Mouse (Mus musculus): ENCODE measurements around the gene Trmt5. TPM values are rescaled to one million over a fixed set of nuclear protein-coding genes. Genes with fewer than 3 reads are reported as not detected.

The Trmt5 gene
- polyA plus RNA-seq (2014; fragmentation: Nextera tagmentation; extraction: Ambion mirVana) = 18.3 and 23.2 TPM in 2 replicates

- H3K27me3 ChIP-seq (ENCODE audit: control insufficient read depth, insufficient read depth, low read length) = no peaks in the 10 kb centered on the region
- under 1% methylated on average over 53 of the region's 53 CpGs for WGBS
- DNase-seq (ENCODE audit: low spot score, missing footprints) (peak; percentile 98), ATAC-seq (ENCODE audit: low FRiP score) (peak; percentile 97)
- peak within 1 kb of the TSS; percentile 81 for H3K27ac ChIP-seq (ENCODE audit: low read depth, low read length)
- no peaks in the 10 kb centered on the region for H3K9me3 ChIP-seq (ENCODE audit: control insufficient read depth, low read length)
- peak within 1 kb of the TSS; percentile 85 for H3K9ac ChIP-seq (ENCODE audit: low read length)
- peak within 1 kb of the TSS; percentile 72 for H3K4me3 ChIP-seq (ENCODE audit: low read depth, low read length)
- peaks cover 9% of the 10 kb centered on the region; the same call in 1 of the 2 replicates for H3K36me3 ChIP-seq (ENCODE audit: control insufficient read depth, insufficient read depth, low read length)
- peaks cover 4% of the 10 kb centered on the region; the same call in 1 of the 2 replicates for H3K4me1 ChIP-seq (ENCODE audit: control insufficient read depth, insufficient read depth, low read length)
- peak within 1 kb of the TSS; percentile 72 for H3K4me2 ChIP-seq
Measured at GRCm38 (mm10) chr12:73286287-73287092, at the start of gene Trmt5, which contains the start of gene Slc38a6. Gene Trmt5, minus strand, starts transcription at chr12:73286710. Gene Slc38a6, plus strand, starts transcription at chr12:73286779.

GRCm38 (mm10) chr12:73334051-73334551 lies 47.6 kb upstream of the Trmt5 start:
- WGBS = 79% methylated on average over 8 of the region's 8 CpGs

DNA sequence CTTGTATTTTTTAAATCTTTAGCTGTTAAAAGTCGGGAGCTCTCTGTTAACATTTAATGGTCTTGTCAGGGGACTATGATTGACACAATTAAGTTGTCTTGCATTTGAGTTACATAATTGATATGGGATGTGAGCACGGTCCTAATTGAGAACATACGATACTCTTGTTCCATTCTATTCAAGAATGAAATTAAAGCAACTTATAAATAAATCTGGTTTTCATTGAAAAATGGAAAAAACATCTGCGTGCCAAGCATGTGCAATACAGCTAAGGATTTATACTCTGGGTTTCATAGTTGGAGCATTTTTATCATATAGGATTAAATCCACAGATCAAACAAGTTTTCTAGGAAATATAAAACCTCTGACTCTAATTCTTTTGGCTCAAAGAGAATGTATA lies 46.2 kb upstream of the Trmt5 start:
- 82% methylated on average over 4 of the region's 4 CpGs for WGBS
- H3K9me3 ChIP-seq (ENCODE audit: control insufficient read depth, low read length) = no peaks in the 10 kb centered on the region
- H3K4me2 ChIP-seq = no peak overlapping the region
- H3K4me3 ChIP-seq (ENCODE audit: low read depth, low read length) = no peak overlapping the region
- ATAC-seq (ENCODE audit: low FRiP score) (no peak), DNase-seq (ENCODE audit: low spot score, missing footprints) (no peak)
- no peak overlapping the region for H3K9ac ChIP-seq (ENCODE audit: low read length)
- no peaks in the 10 kb centered on the region for H3K4me1 ChIP-seq (ENCODE audit: control insufficient read depth, insufficient read depth, low read length)
- H3K36me3 ChIP-seq (ENCODE audit: control insufficient read depth, insufficient read depth, low read length) = no peaks in the 10 kb centered on the region
- no peaks in the 10 kb centered on the region for H3K27me3 ChIP-seq (ENCODE audit: control insufficient read depth, insufficient read depth, low read length)
- no peak overlapping the region for H3K27ac ChIP-seq (ENCODE audit: low read depth, low read length)

More at GRCm38 (mm10) chr12:73334051-73334551, 47.6 kb upstream of the Trmt5 start:
- ATAC-seq (ENCODE audit: low FRiP score) (no peak), DNase-seq (ENCODE audit: low spot score, missing footprints) (no peak)
- no peaks in the 10 kb centered on the region for H3K4me1 ChIP-seq (ENCODE audit: control insufficient read depth, insufficient read depth, low read length)
- no peaks in the 10 kb centered on the region for H3K9me3 ChIP-seq (ENCODE audit: control insufficient read depth, low read length)
- no peak overlapping the region for H3K4me2 ChIP-seq
- H3K27me3 ChIP-seq (ENCODE audit: control insufficient read depth, insufficient read depth, low read length) = no peaks in the 10 kb centered on the region; the same call in 1 of the 2 replicates
- no peak overlapping the region for H3K4me3 ChIP-seq (ENCODE audit: low read depth, low read length)
- H3K27ac ChIP-seq (ENCODE audit: low read depth, low read length) = no peak overlapping the region
- H3K36me3 ChIP-seq (ENCODE audit: control insufficient read depth, insufficient read depth, low read length) = no peaks in the 10 kb centered on the region
- H3K9ac ChIP-seq (ENCODE audit: low read length) = no peak overlapping the region

DNA sequence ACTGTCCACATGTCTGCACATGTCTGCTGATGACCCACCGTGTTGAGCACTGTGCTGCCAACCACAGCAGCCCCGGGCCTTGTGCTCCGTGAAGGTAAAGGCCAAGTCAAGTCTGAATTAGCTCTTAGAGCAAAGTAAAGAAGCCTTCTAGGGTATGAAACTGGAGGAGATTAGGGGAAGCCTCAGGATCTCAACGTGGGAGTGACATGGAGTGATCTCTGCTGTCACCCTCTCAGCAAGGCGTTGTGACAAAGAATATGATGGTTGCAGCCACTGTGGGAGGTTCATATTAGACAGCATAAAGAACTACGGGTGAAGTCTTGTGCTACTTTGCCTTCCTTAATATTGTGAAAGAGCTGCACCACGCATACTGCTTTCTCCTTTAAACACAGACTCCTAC lies 43.7 kb upstream of the Trmt5 start:
- Histone ChIP-seq H3K4me2 (no peak overlapping the region), H3K27ac (ENCODE audit: low read depth, low read length) (no peak overlapping the region), H3K9me3 (ENCODE audit: control insufficient read depth, low read length) (no peaks in the 10 kb centered on the region), H3K4me3 (ENCODE audit: low read depth, low read length) (no peak overlapping the region), H3K9ac (ENCODE audit: low read length) (no peak overlapping the region), H3K27me3 (ENCODE audit: control insufficient read depth, insufficient read depth, low read length) (no peaks in the 10 kb centered on the region), H3K4me1 (ENCODE audit: control insufficient read depth, insufficient read depth, low read length) (no peaks in the 10 kb centered on the region), H3K36me3 (ENCODE audit: control insufficient read depth, insufficient read depth, low read length) (no peaks in the 10 kb centered on the region)
- 81% methylated on average over 7 of the region's 7 CpGs for WGBS
- no peak for DNase-seq (ENCODE audit: low spot score, missing footprints)
- no peak for ATAC-seq (ENCODE audit: low FRiP score)

- Histone ChIP-seq H3K4me2 (no peak overlapping the region), H3K4me1 (ENCODE audit: control insufficient read depth, insufficient read depth, low read length) (no peaks in the 10 kb centered on the region), H3K27me3 (ENCODE audit: control insufficient read depth, insufficient read depth, low read length) (no peaks in the 10 kb centered on the region), H3K9ac (ENCODE audit: low read length) (no peak overlapping the region), H3K4me3 (ENCODE audit: low read depth, low read length) (no peak overlapping the region), H3K36me3 (ENCODE audit: control insufficient read depth, insufficient read depth, low read length) (no peaks in the 10 kb centered on the region), H3K27ac (ENCODE audit: low read depth, low read length) (no peak overlapping the region), H3K9me3 (ENCODE audit: control insufficient read depth, low read length) (no peaks in the 10 kb centered on the region)
- 89% methylated on average over 4 of the region's 4 CpGs for WGBS
- no peak for DNase-seq (ENCODE audit: low spot score, missing footprints)
- ATAC-seq (ENCODE audit: low FRiP score) = no peak
Measured at GRCm38 (mm10) chr12:73328448-73329167, 42.1 kb upstream of the Trmt5 start.

DNA sequence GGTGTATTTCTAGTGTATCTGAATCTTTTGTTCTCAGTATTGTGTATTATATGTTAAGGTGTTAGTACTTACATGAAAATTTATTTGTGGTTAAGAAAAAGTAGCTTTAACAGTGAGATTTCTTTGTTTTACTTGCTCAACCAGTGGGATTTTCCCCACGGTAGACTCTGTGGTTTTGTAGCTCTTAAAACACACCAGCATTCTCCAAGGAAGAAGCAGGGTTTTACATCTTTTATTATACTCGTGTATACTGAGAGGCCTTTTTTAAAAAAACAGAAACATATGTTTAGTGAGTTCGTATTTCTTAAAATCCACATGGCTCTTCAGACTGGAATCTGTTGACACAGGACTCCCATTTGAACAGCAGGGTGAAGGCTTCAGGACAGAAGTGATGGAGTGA lies 40.9 kb upstream of the Trmt5 start:
- ATAC-seq (ENCODE audit: low FRiP score) = no peak
- WGBS = 65% methylated on average over 3 of the region's 3 CpGs

GRCm38 (mm10) chr12:73325617-73326016 lies 39.1 kb upstream of the Trmt5 start:
- DNase-seq (ENCODE audit: low spot score, missing footprints) = no peak
- Histone ChIP-seq H3K9me3 (ENCODE audit: control insufficient read depth, low read length) (no peaks in the 10 kb centered on the region), H3K27me3 (ENCODE audit: control insufficient read depth, insufficient read depth, low read length) (no peaks in the 10 kb centered on the region), H3K4me2 (no peak overlapping the region), H3K4me1 (ENCODE audit: control insufficient read depth, insufficient read depth, low read length) (peaks cover 2% of the 10 kb centered on the region; the same call in 1 of the 2 replicates), H3K4me3 (ENCODE audit: low read depth, low read length) (no peak overlapping the region), H3K27ac (ENCODE audit: low read depth, low read length) (no peak overlapping the region), H3K9ac (ENCODE audit: low read length) (no peak overlapping the region), H3K36me3 (ENCODE audit: control insufficient read depth, insufficient read depth, low read length) (no peaks in the 10 kb centered on the region)
- 57% methylated on average over 4 of the region's 4 CpGs for WGBS
- ATAC-seq (ENCODE audit: low FRiP score) = no peak

More for the DNA sequence above, 40.9 kb upstream of the Trmt5 start:
- H3K27me3 ChIP-seq (ENCODE audit: control insufficient read depth, insufficient read depth, low read length) = no peaks in the 10 kb centered on the region
- H3K4me1 ChIP-seq (ENCODE audit: control insufficient read depth, insufficient read depth, low read length) = no peaks in the 10 kb centered on the region; the same call in 1 of the 2 replicates
- H3K36me3 ChIP-seq (ENCODE audit: control insufficient read depth, insufficient read depth, low read length) = no peaks in the 10 kb centered on the region
- H3K4me2 ChIP-seq = no peak overlapping the region
- H3K9me3 ChIP-seq (ENCODE audit: control insufficient read depth, low read length) = no peaks in the 10 kb centered on the region
- H3K27ac ChIP-seq (ENCODE audit: low read depth, low read length) = no peak overlapping the region
- H3K9ac ChIP-seq (ENCODE audit: low read length) = no peak overlapping the region
- DNase-seq (ENCODE audit: low spot score, missing footprints) = no peak
- no peak overlapping the region for H3K4me3 ChIP-seq (ENCODE audit: low read depth, low read length)

DNA sequence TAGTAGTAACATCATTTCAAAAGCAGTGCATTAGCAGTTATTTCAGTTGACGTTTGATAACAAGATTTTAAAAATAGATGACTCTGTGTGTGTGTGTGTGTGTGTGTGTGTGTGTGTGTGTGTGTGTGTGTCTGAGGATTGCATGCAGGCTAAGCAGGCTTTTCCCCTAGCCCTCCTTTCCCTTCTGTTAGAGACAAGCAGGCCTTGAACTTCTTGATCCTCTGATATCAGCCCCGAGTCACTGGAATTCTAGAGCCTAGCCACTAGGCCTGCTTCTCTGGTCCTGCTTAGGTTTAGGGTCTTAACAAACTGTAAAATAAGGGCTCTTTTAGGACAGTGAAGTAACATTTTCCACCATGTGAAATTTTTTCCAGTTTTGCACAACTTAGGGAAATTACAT lies 38.7 kb upstream of the Trmt5 start:
- Histone ChIP-seq H3K27ac (ENCODE audit: low read depth, low read length) (no peak overlapping the region), H3K27me3 (ENCODE audit: control insufficient read depth, insufficient read depth, low read length) (no peaks in the 10 kb centered on the region), H3K36me3 (ENCODE audit: control insufficient read depth, insufficient read depth, low read length) (no peaks in the 10 kb centered on the region), H3K9me3 (ENCODE audit: control insufficient read depth, low read length) (no peaks in the 10 kb centered on the region), H3K4me1 (ENCODE audit: control insufficient read depth, insufficient read depth, low read length) (peaks cover 2% of the 10 kb centered on the region; the same call in 1 of the 2 replicates), H3K4me2 (no peak overlapping the region), H3K9ac (ENCODE audit: low read length) (no peak overlapping the region), H3K4me3 (ENCODE audit: low read depth, low read length) (no peak overlapping the region)
- ATAC-seq (ENCODE audit: low FRiP score) = no peak
- WGBS = 79% methylated on average over 2 of the region's 2 CpGs
- DNase-seq (ENCODE audit: low spot score, missing footprints) = no peak

DNA sequence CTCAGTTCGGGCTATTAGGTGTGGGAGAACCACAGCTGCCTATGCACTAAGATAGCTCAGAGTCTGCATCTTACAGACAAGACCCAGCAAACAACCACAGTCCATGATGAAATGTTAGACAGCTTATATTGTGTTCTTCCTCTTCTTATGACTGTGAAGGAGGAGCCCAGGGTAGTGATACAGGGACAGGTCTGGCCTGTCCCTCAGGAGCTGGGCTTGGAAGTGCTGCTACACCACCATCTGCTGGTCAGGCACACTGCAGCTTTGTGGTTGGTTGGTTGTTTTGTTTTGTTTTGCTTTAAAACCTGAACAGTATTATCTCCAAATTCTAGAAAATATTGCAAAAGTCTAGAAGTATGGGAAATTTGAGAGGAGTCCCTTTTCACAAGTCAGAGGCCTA lies 38.2 kb upstream of the Trmt5 start:
- WGBS = 88% methylated on average over 1 of the region's 1 CpGs
- DNase-seq (ENCODE audit: low spot score, missing footprints) = no peak

More for the DNA sequence above, 38.2 kb upstream of the Trmt5 start:
- H3K9ac ChIP-seq (ENCODE audit: low read length) = no peak overlapping the region
- no peak for ATAC-seq (ENCODE audit: low FRiP score)
- no peaks in the 10 kb centered on the region for H3K27me3 ChIP-seq (ENCODE audit: control insufficient read depth, insufficient read depth, low read length)
- no peak overlapping the region for H3K4me3 ChIP-seq (ENCODE audit: low read depth, low read length)
- no peak overlapping the region for H3K27ac ChIP-seq (ENCODE audit: low read depth, low read length)
- no peak overlapping the region for H3K4me2 ChIP-seq
- H3K36me3 ChIP-seq (ENCODE audit: control insufficient read depth, insufficient read depth, low read length) = no peaks in the 10 kb centered on the region
- H3K4me1 ChIP-seq (ENCODE audit: control insufficient read depth, insufficient read depth, low read length) = peaks cover 2% of the 10 kb centered on the region; the same call in 1 of the 2 replicates
- H3K9me3 ChIP-seq (ENCODE audit: control insufficient read depth, low read length) = no peaks in the 10 kb centered on the region

Measured in midbrain, embryonic 11.5 days (tissue).